Comparison of ENCODE assay signal across 8 mouse cellular contexts in the genomic region with DNA sequence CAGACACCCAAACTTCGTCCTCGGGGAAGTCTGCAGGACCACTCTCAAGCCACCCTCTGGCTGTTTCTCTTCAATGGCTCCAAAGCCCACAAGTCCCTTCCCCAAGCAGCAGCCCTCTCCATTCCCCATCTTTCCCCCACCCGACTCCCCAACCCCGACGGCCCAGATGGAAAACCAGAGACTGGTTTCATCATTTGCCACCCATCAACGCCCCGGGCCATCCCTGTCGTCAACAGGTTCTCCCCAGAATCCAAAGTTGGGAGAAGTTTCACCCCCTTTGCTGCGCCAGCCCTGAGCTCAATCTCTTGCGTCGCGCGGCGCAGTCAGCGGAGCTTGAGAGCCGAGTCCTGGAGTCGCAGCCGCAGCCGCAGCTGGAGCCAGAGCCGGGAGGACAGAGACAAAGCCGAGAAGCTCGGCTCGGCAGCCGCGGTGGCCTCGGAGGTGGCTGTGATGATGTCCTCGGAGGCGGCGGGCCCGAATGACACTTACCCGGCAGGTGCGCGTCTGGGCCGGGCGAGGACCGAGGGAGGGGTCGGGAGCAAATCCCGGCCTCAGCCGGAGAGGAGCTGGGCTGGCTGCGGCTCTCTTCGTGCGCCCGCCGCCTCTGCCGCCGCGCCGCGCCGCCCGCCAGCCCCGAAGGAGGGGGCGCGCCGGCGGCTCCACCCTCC. TPM values are rescaled to one million over a fixed set of nuclear protein-coding genes. Genes with fewer than 3 reads are reported as not detected.
DNase-seq lines count a peak whose midpoint lies in the region; ATAC-seq lines count a peak whose summit lies in the region.

No protein-coding gene starts in this region.

- peak; percentile 38 for DNase-seq in kidney, postnatal 10 days
- DNase-seq in kidney, adult 8-10 months = no peak
- DNase-seq in embryo, embryonic 10 days (ENCODE audit: low spot score) = peak; percentile 76
- peak; percentile 74 for DNase-seq in hindbrain, embryonic 11.5 days (ENCODE audit: low spot score)
- DNase-seq in neural tube, embryonic 10.5 days (ENCODE audit: extremely low spot score, low spot score) = peak; percentile 68
- no peak for DNase-seq in urinary bladder, adult 2 months (ENCODE audit: low spot score)
- no peak for DNase-seq in ovary, postnatal 14 days (ENCODE audit: low spot score)
- no peak for DNase-seq in urinary bladder, postnatal 14 days (ENCODE audit: low spot score)

- H3K4me2 ChIP-seq in hindbrain, embryonic 11.5 days (replicated peaks; ENCODE audit: low read depth, low read length) = peak overlapping the region; percentile 74

- peaks cover 8% of the 10 kb centered on the region; the same call in 1 of the 2 replicates for H3K4me1 ChIP-seq in hindbrain, embryonic 11.5 days (replicated peaks; ENCODE audit: control insufficient read depth, insufficient read depth, low read length)

- no peaks in the 10 kb centered on the region for H3K9me3 ChIP-seq in hindbrain, embryonic 11.5 days (ENCODE audit: control insufficient read depth, low read length)

- H3K27ac ChIP-seq in hindbrain, embryonic 11.5 days (ENCODE audit: low read depth, low read length) = no peak overlapping the region

- under 1% methylated on average over 42 of the region's 56 CpGs for WGBS in hindbrain, embryonic 11.5 days

- peak overlapping the region; percentile 50 for H3K9ac ChIP-seq in hindbrain, embryonic 11.5 days (ENCODE audit: low read depth, low read length)

- peak; percentile 37; the same call in 1 of the 2 replicates for ATAC-seq in hindbrain, embryonic 11.5 days (ENCODE audit: low FRiP score)

- peaks cover 79% of the 10 kb centered on the region for H3K27me3 ChIP-seq in hindbrain, embryonic 11.5 days (ENCODE audit: control insufficient read depth, insufficient read depth, low read length)

- H3K4me3 ChIP-seq in hindbrain, embryonic 11.5 days (ENCODE audit: low read depth, low read length) = peak overlapping the region; percentile 41

- no peaks in the 10 kb centered on the region for H3K36me3 ChIP-seq in hindbrain, embryonic 11.5 days (ENCODE audit: control insufficient read depth, insufficient read depth, low read length)

RNA-seq across cellular contexts. Expression of a gene that starts 0.7 kb away (rescaled TPM):
- polyA plus RNA-seq in hindbrain, embryonic 11.5 days (2014; fragmentation: Nextera tagmentation; extraction: Ambion mirVana) = 10.0 and 14.7 TPM in 2 replicates
- 0.10 TPM in 1 of 2 replicates, not detected in the other for polyA plus RNA-seq in urinary bladder, adult 2 months (2012; rRNA removed)

RNA-seq across cellular contexts. Expression of a gene that starts 27.4 kb away (rescaled TPM):
- 1.9 and 3.3 TPM in 2 replicates for polyA plus RNA-seq in hindbrain, embryonic 11.5 days (2014; fragmentation: Nextera tagmentation; extraction: Ambion mirVana)
- not detected in 2 replicates for polyA plus RNA-seq in urinary bladder, adult 2 months (2012; rRNA removed)

RNA-seq across cellular contexts. Expression of a gene that starts 30.9 kb away (rescaled TPM):
- not detected in 2 replicates for polyA plus RNA-seq in hindbrain, embryonic 11.5 days (2014; fragmentation: Nextera tagmentation; extraction: Ambion mirVana)
- 0.04 TPM in 1 of 2 replicates, not detected in the other for polyA plus RNA-seq in urinary bladder, adult 2 months (2012; rRNA removed)

RNA-seq across cellular contexts. Expression of a gene that starts 34.7 kb away (rescaled TPM):
- polyA plus RNA-seq in hindbrain, embryonic 11.5 days (2014; fragmentation: Nextera tagmentation; extraction: Ambion mirVana) = 0.47 TPM in 1 of 2 replicates, not detected in the other
- polyA plus RNA-seq in urinary bladder, adult 2 months (2012; rRNA removed) = not detected in 2 replicates

RNA-seq across cellular contexts. Expression of a gene that starts 48.8 kb away (rescaled TPM):
- polyA plus RNA-seq in hindbrain, embryonic 11.5 days (2014; fragmentation: Nextera tagmentation; extraction: Ambion mirVana) = 0.73 and 1.0 TPM in 2 replicates
- not detected in 2 replicates for polyA plus RNA-seq in urinary bladder, adult 2 months (2012; rRNA removed)

Comparison
In these comparisons a context has a peak if more than half of its experiments do, and no peak if none do; other contexts are left out.
1. DNase-seq: peak in kidney, postnatal 10 days (single experiment), embryo, embryonic 10 days (single experiment), hindbrain, embryonic 11.5 days (single experiment) and neural tube, embryonic 10.5 days (single experiment); none in kidney, adult 8-10 months (0 of 2), urinary bladder, adult 2 months (single experiment), ovary, postnatal 14 days (single experiment) and urinary bladder, postnatal 14 days (single experiment).